Mouse (Mus musculus) 3T3-L1 (cell line): ENCODE data around the gene Fam149a.
A peak's percentile ranks its signal among the peaks of the same experiment; 100 is the strongest.

ENCODE experiments used
- DNase-seq: peaks from one replicate; pipeline ENCODE4 v3.0.0-alpha.2; 2015; ENCODE audit warnings: low read depth, low spot score

Fam149a gene

DNA sequence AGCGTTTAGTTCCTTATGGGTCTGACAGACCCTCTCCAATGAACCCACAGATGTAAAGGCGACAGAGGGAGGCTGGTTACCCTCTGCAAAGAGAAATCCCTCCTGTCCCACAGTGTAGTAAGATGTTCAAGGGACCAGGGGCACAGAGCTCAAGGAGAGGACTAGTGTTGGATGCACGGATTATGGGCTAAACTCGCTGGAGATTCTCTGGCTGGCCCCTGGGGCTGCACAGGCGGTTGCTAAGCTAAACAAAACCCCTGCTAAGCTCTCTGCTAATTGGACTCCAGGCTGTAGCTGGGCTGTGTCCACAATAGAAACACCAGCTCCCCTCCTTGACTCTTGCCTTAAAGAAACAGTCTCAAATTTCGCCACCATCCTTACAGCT lies at the start of gene Fam149a:
Gene Fam149a, minus strand, starts transcription at position 329 of the 385 bp plus-strand sequence.
- no peak for DNase-seq

DNA sequence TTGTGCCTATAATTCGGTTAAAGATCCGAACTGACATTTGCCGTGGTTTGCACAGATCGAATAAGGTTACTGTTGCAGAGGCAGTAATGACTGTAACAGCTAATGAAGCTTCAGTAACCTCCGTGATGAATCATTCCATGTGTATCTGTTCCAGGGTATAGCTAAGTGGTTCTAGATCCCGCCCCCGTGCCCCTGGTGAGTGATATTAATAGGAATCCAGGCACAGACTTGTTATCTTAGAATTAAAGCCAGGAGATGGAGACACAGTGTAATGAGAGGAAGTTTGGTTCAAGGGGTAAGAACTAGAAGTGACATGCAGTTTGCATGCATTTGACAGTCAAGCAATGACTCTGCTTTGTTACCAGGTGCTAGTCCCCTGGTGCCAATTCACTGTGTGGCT lies 38.1 kb upstream of the Fam149a start:
- DNase-seq = peak; percentile 6

DNA sequence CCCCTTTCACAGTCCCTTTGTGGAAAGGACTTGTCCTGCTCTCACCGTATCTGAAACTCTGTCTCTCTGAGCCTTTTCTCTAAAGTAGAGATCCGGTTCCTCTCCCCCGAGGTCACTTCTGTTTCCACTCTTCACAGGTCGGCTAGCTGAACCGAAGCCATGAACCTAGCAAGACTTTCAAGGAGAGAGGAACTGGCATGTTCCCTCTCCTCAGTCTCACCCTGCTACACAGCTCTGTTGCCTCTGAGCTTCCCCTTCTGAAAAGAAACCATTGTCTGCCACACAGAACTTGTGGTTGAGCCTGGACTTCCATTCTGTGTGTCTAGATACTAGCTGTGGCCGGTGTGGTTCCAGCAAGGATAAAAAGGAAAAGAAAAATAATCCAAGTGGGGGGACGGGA lies 32.9 kb upstream of the Fam149a start:
- no peak for DNase-seq

DNA sequence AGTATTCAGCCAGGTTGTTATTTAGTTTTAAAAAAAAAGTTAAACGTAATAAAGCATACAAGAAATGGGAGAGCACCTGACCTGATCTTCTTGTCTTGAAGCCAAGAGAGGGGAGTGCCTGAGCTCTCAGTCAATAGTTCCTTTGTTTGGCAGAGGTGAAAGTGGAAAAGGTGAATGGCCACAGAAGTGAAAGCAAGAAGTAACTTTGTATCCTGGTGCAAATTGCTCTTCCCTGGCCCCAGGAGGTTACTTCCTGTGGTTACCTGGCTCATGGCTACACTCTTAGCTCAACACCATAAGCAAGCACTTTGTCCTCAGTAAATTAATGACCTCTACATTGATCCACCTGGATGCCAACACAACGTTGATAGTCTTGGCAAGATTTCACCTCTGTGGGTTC lies 28.8 kb upstream of the Fam149a start, which contains the start of gene Tlr3:
Gene Tlr3, minus strand, starts transcription at position 199 of the 400 bp plus-strand sequence.
- no peak for DNase-seq

DNA sequence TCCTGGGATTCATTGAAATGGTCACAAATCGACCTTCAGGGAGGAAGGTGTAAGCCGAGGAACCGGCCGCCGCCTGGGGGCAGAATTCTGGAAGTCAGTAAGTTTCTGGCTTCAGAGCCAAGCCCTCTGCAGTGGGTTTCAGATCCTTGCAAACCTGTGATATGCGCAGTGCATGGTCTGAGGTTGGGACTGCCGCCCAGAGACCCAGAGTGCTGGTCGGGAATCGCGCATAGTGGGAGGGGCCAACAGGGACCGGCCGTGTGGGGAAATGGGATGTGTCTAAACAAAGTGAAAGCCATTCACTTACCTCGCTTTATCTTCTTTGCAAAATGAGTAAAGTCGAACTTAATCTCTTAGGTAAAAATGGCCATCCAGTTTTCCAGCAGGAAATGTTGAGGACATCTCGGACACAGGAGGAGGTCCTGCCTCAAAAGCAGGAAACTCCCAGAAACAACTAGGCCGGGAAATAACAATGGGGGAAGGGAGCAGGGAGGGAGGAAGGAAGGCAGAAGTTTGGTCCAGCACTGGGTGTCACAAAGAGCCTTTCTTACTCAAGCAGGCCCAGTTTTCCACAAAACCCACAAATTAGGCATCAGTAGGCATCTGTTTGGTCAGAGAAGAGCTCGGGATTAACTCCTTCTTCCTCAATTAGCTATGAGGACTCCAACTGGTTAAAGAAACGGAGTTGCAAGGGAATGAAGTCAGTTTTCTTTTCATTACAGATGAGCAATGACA lies 28.2 kb upstream of the Fam149a start:
- DNase-seq = peak; percentile 94

DNA sequence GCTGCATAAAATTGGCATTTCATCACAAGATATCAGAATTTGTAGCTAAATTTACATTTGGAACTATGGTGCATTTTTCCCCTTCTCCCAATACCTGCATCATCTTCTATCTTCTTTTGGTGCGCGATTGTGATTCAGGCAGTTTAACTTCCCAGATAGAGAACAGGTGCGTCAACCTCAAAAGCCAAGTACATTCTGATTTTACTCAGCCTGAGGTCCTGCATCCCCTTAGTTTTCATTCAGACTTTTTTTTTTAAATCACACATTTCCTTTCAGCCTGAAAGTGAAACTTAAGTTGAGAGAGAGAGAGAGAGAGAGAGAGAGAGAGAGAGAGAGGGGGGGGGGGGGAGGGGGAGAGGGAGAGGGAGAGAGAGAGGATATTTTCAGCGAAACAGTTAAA lies 27.6 kb upstream of the Fam149a start:
- peak; percentile 25 for DNase-seq

DNA sequence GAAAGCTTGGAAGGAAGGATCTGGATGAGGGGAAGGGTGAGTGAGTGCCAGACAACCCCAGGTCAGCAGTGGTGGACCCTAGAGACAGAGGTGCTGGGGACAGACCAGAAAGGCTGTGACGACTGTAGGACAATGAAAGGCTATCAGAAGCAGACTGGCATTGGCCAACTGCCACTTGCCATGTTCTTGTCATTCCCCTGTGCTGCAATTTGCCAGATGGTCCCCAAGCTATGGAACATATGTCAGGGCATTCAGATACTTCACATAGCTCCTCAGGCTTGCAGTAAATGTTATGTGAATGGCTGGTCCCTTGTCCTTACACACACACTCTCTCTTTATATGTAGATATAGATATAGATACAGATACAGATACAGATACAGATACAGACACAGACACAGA lies 1.2 kb upstream of the Fam149a start:
- no peak for DNase-seq

DNA sequence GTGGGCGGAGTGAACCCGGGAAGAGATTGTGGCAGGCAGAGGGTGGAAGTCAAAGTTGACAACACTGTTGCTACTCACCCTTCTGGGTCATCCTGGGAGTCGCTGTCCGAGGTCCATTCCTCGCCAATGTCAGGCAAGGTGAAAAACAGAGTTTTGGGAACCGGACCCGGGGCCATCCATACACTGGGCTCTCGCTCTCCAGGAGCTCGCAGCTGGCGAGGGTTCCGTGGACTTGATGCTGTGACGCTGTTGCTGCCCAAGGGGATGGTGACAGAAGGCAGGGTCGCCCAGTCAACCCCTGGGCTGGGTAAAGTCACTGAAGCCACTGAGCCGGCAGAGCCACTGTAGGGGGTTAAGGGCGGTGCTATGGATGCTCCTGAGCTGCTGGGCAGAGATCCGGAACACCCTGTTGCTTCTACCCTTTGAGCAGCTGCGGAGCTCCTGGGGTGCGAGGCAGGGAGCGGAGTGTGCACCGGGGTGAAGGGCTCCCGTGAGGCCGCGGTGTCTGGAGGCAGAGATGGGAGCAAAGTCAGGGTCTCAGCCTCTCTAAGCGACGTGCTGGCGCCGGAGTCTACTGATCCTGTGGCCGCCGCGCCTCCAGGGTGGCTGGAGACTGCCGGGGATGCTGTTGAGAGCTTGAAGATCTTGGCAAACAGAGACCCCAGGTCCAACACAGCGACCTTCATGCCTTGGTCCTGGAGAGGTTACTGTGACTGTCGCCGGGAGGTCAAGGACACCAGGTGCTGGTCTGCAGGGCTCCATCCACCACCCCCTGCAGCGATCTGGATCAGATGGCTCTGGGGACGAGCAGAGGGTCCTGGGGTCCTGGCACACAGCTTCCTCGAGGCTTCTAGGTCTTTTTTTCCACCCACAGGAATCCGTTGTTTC lies 772 bp downstream of the Fam149a start:
- no peak for DNase-seq

DNA sequence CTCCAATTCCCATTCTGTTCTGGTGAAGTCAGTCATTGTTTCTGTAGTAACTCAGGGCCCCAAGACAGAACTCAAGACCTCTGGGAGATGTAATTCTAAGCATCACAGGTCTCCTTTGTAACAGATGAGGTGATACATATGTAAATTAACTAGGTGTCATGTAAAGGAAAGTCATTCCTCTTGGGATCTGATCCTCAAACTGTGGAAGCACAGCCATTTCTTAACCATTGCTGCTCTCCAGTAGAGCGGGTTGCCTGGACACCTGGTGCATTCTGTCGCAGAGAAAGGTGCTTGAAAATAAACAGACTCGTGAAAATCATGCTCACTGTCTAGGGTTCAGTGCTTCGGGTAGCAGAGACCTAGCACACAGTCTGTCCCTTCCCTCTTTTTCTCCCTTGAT lies 1.5 kb downstream of the Fam149a start:
- no peak for DNase-seq

DNA sequence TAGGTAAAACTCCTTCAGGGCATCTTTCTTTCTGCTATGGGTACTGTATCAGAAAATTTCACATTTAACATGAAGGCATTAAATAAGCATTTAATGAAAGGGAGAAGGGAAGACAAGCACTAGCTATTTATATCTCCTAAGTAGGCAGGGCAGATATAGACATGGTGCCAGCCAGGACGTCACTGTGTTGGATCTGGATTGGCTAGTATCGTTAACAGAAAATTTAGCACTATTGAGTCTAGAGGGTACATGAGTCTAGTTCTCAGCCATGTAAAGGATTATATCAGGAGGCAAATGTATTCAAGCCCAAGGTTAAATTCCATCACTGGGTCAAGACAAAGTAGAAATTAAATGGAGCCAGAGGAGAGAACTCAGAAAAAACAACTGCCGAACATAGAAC lies 8.0 kb downstream of the Fam149a start:
- no peak for DNase-seq

DNA sequence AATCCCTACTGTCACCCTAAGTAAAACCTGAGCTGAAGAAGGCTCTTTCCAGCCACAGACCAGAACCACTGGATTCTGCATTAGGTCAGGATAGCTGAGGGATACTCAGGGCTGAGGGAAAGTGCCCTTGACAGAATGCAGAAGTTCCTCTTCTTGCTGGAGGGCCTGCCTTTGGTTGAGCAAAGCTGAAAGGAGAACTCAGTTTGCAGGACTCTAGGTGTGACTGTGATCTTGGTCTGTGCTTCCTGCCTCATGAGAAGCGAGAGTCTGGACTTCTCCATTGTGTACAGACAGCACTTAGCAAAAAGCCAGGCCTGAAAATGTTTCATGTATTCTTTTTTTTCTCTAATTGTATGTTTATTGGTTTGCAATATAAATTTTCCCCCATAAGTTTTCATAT lies 14.9 kb downstream of the Fam149a start:
- no peak for DNase-seq

DNA sequence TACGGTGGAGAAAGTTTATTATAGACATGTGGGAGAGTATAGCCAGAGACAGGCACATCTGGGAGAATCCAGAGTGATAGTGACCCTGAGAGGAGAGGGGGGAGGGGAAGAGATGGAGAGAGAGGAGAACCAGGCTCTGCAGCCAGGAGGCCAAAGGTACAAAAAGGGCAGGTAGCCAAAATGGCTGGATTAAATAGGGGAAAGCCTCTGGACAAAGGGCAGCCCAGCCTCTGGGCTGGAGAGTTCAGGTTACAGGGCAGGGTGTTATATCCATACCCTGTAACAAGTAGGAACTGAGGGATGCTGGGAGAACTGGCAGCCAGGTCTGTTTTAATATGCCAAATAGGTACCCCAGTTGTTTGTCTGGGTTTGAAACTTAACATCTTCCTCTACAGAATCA lies 18.9 kb downstream of the Fam149a start:
- no peak for DNase-seq

DNA sequence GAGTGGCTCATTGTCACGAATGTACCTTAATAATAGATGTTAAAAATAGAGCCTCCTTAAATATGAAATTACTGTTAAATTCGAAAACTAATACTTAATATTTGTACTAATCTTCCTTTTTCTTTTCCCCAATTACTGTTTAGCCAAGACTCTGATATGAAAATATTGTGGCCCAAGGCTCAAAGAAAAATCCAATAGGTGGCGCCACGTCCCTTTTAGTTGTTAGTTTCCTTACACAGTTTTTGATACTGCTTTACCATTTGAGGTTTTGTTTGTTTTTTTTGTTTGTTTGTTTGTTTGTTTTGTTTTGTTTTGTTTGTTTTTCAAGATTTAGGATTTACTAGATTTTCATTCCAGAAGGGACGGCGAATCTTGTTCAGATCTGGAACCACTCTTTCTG lies 19.8 kb downstream of the Fam149a start:
- DNase-seq = peak; percentile 58

DNA sequence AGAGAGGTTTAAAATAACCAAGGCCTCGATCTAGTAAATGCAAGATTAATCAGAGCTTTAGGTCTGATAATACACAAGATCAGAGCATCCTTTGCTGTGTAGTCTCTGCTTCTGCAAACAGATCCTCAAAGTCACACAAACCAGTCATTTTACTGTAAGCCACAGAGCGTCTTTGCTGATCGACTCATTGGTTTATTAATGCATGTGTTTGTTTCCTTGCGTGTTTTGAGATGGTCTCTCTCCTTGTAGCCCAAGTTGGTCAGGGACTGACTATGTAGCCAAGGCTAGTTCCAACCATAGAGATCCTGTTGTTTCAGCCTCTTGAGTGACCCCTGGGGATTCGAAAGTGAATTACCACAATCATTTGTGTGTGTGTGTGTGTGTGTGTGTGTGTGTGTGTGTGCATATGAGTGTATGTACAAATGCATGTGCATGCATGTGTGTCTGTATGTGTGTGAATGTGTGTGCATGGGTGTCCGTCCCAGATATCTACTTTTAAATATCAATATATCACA lies 22.9 kb downstream of the Fam149a start:
- peak; percentile 74 for DNase-seq

DNA sequence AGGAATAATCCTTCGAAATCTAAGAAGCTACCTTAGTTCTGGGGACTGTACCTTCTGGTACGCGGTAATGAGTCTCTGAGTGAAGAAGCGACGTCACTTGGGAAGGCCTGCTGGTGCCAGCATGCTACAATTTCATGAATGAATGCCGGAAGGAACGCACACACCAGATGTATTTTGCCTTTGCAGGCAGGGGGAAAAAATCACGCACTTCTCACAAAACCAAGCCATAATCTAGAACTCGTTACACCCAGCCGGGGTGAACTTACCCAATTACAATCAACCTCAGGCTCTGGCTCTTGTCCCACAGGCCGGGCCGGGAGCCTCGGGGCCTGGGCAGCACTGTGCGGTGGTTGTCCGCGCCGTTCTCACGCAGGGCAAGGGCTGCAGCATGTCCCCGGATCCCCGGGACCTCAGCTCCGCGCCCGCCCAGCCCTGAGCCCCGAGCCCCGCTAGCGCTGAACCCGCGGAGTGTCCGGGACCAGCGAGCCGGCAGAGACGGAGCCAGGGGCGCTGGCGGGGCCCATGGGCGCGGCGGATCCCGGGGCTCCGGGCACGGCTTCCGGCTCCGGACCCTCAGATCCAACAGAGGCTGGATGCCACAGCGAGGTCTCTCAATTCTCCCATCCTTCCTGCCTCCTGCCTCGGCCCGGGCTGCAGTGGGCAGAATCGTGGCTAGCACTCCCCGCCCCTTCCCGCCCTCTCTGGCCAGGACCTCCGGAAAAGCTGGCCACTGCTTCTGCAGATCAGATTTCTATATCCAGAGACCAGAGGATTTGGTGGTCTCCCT lies 23.8 kb downstream of the Fam149a start:
- DNase-seq = peak; percentile 69

DNA sequence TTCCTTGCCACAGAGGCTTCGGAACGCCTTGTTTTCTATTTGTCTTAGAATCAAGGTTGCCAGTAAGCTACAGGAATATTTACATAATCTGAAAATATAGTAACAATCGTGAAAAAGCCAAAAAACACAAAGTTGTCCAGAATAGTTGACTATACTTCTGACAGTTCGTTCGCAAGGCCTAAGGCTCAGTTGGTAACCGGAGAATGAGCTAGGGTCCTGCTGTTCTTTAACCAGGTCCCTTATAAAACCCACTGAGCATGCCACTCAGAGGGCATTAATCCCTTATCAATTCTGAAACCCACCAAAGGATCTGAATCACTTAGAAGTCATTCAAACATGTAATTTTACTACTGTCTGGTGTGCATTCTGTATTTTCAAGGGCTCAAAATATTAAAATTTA lies 26.3 kb downstream of the Fam149a start:
- no peak for DNase-seq

DNA sequence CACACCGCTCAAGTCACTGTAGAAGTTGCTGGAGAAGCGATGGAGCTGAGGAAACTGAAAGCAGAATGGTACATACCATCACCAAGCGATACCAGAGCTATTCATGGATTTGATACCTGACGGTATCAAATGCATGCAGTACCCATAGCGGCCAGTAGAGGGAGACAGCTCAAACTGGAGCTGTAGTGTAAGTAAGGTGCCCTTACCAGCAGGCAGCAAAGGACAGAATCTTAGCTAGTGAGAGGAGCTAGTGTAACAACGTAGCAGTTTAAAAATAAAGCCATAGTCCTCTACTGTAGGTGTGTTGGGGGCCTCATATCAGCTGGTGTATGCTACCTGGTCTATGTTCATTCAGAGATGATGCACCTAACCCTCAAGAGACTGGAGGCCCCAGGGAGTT lies 37.1 kb downstream of the Fam149a start:
- DNase-seq = peak; percentile 87

DNA sequence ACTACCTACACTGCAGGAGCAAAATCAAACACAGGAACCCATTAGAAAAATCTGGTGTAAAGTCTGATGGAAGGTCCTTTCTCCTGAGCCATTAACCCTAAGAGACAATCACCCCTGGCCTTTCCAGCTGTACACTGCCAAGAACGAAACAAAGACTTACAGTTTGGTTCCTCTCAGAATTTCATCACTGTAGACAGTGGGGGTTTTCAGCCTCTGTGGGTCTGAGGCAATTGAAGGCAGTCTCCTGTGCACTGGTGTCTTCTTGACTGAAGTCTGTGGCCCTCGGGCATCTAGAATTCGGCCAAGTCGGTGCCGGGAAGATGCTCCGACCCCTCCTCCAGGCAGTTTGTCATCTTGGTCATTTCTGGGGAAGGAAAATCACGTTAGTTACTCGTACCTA lies 37.8 kb downstream of the Fam149a start:
- DNase-seq = no peak

DNA sequence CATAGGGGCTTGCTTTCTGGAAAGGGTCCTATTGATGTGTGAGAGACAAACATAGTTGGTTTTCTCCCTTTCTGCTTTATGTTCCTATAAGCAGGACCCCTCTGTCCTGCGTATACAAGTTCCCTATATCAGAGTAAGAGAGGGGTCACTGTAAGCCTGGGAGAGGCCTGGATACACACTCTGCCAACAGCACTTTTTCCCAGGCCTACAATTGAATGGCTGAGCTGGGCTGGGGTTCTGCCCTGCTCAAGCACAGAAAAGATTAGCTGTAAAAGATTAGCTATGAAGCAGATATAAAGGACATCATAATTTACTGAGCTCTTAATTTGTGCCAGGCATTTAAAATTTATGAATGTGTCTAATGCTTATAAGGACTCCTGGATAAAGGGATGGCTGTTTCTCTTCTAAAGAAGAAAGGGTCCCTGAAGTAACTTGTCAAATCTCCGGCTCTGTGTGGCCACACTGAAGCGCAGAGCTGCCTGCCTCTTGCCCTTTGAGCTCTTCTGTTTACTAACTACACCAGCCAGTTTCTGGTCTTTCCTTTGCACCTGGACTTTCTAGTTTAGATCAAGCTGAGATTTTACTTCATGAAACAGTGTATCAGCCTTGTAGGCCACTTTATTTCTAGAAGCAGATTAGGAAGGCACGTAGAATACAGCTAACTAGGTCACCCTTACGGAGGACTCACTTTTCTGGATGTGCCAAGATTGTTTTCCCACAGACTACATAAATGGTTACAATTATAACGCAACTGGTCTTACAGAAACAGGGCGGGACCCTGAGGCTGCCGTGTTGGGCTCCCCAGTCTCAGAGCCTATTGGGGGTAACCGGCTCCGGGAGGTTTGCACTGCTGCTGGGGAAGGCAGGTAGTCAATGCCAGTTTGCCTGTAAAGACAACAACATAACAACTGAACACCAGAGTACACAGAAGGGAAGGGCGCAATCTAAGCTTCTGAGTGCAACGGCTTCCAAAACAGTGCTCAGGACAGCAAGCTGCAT lies 40.2 kb downstream of the Fam149a start:
- DNase-seq = no peak

DNA sequence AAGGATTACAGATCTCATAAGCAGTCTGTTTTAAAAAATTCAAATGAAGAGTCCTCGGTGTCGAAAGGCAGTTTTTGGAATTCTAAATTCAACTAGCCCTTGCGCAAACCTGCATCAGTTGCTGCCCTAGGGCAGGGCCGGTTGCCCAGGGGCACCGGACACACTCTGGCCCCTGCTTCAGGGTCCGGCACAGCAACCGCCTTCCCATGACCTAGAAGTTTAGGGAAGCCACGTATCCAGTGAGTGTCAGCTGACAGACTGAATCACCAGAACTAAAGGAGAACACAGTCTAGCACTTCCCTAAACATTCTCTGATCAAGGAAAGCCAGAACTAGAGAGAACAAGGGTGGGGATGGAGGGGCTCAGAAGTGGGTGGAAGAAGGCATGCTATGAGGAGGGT lies 48.6 kb downstream of the Fam149a start:
- DNase-seq = peak; percentile 43
